Mouse (Mus musculus): ENCODE data around the gene Gm20422.

GRCm38 (mm10) chr8:69805491-69805890 lies 30.8 kb upstream of the Gm20422 start:
- TF ChIP-seq POLR2A (IDR thresholded peaks at IDR 0.05; ENCODE audit: extremely low read depth, insufficient read depth, low read length) (no peak), CTCF (IDR thresholded peaks at IDR 0.05; ENCODE audit: extremely low read depth, insufficient read depth, low read length) (no peak)
